Mouse (Mus musculus): Measurements from ENCODE around the gene Fbln2.
A peak's percentile ranks its signal among the peaks of the same experiment; 100 is the strongest.

DNA sequence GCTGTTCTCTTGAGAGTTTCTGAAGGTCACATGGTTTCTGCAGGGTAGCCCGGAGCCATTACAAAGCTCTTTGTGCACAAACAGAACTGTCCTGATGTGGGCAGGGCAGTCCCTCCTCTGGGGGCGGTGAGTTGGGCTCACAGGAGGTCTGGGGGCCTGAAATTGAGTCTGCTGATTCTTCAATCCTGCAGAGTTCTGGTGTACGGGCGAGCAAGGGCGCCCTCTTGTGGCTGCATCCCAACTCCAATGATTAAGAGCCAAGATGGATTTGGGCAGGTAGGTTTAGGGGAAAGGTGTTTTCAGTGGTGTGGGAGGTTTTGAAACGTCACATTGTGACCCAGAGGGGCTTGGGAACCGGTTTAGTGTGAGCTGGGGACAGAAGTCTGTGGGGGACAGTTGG is 65.3 kb downstream of the Fbln2 start:
- TF ChIP-seq POLR2A (IDR thresholded peaks at IDR 0.05; ENCODE audit: borderline replicate concordance, control insufficient read depth, low read depth, low read length) (no peak), CTCF (IDR thresholded peaks at IDR 0.05; ENCODE audit: control insufficient read depth, insufficient read depth, low read length) (peak; percentile 83)

All from bone marrow, adult 2 months (tissue).